Mouse (Mus musculus): ENCODE data around the gene Arid1b.

DNA sequence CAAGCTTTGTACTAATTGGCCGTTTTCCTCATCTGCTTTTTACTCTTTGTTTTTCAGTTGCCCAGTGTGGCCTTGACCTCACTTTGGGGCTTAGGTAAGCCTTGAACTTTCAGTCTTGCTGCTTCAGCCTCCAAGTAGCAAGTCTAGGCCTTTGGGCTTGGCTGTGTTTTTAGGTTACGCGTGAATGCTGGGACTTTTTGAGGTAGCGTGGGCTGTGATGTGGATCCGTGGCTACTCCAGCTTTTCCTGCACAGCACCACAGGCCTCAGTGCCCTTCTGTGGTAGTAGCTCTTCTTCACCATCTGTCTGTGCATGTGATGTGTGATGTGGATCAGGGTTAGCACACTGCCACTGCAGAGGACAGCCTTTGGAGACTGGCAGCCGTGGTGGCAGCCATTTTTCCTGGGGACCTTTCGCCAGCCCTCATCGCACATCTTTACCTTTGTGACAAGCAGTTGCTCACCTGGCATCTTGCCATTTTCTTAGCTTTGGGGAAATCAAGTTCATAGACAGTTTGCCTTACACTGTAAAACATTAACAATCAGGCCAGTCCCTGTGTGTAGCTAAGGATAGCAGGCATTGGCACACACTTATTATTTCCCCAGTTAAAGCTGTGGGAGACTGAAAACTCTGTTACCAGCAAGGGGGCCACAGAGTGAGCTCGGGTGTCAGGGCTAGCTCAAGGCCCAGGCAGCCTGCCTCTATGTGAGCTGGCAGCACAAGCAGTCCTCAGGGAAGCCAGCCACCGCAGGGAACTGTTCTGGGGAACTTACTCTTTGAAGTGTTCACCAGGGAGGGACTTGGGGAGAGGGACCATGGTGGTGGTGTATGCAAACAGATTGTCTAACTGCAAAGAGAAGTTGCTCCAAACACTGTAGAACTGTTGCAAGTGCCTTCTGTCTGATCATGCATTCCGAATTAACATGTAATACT is 112.4 kb downstream of the Arid1b start:
- TF ChIP-seq CTCF (IDR thresholded peaks at IDR 0.05; ENCODE audit: borderline replicate concordance, extremely low read depth, insufficient read depth, insufficient read length) (no peak), POLR2A (IDR thresholded peaks at IDR 0.05; ENCODE audit: borderline replicate concordance, extremely low read depth, insufficient read depth, insufficient read length, poor library complexity, severe bottlenecking) (no peak)
